Mouse (Mus musculus) splenic B cell, adult 2 months (primary cell): ENCODE measurements around the gene Car8.

ENCODE experiments used
- DNase-seq: peaks from one replicate; pipeline ENCODE4 v3.0.0-alpha.2; 2011; ENCODE audit warnings: low read depth, low spot score
- H3K27me3 ChIP-seq: 2 replicates; pipeline ENCODE4 v1.6.1; 2012; ENCODE audit warnings: mild to moderate bottlenecking, low read length, moderate library complexity, mixed read lengths; ENCODE audit not compliant: control insufficient read depth, poor library complexity, insufficient read depth, severe bottlenecking
- H3K36me3 ChIP-seq: 2 replicates; pipeline ENCODE4 v1.6.1; 2012; ENCODE audit warnings: mild to moderate bottlenecking, low read length, moderate library complexity, mixed read lengths; ENCODE audit not compliant: control insufficient read depth, poor library complexity, insufficient read depth, severe bottlenecking

Car8 gene

GRCm38 (mm10) chr4:8213661-8214060 lies 25.2 kb downstream of the Car8 start:
- Histone ChIP-seq H3K36me3 (no peaks in the 10 kb centered on the region), H3K27me3 (no peaks in the 10 kb centered on the region)
- no peak for DNase-seq

- DNase-seq, result no peak
- Histone ChIP-seq H3K27me3 (no peaks in the 10 kb centered on the region), H3K36me3 (no peaks in the 10 kb centered on the region)
Measured at GRCm38 (mm10) chr4:8212873-8213569, 25.8 kb downstream of the Car8 start.

- H3K36me3 ChIP-seq, result no peaks in the 10 kb centered on the region
- H3K27me3 ChIP-seq, result no peaks in the 10 kb centered on the region
- no peak for DNase-seq
Measured at GRCm38 (mm10) chr4:8210452-8210851, 28.4 kb downstream of the Car8 start.

- DNase-seq, result no peak
- Histone ChIP-seq H3K36me3 (no peaks in the 10 kb centered on the region), H3K27me3 (no peaks in the 10 kb centered on the region)
Measured at GRCm38 (mm10) chr4:8207924-8208323, 30.9 kb downstream of the Car8 start.

GRCm38 (mm10) chr4:8206918-8207573 lies 31.8 kb downstream of the Car8 start:
- H3K36me3 ChIP-seq, result no peaks in the 10 kb centered on the region
- DNase-seq, result no peak

GRCm38 (mm10) chr4:8205089-8205649 lies 33.7 kb downstream of the Car8 start:
- H3K36me3 ChIP-seq, result no peaks in the 10 kb centered on the region
- H3K27me3 ChIP-seq, result no peaks in the 10 kb centered on the region
- no peak for DNase-seq

More at GRCm38 (mm10) chr4:8206918-8207573, 31.8 kb downstream of the Car8 start:
- no peaks in the 10 kb centered on the region for H3K27me3 ChIP-seq

GRCm38 (mm10) chr4:8203367-8203766 lies 35.5 kb downstream of the Car8 start:
- DNase-seq, result no peak
- Histone ChIP-seq H3K36me3 (no peaks in the 10 kb centered on the region), H3K27me3 (no peaks in the 10 kb centered on the region)

- no peaks in the 10 kb centered on the region for H3K36me3 ChIP-seq
- H3K27me3 ChIP-seq, result no peaks in the 10 kb centered on the region
- no peak for DNase-seq
Measured at GRCm38 (mm10) chr4:8201631-8202030, 37.2 kb downstream of the Car8 start.

- no peaks in the 10 kb centered on the region for H3K27me3 ChIP-seq
- DNase-seq, result no peak
- no peaks in the 10 kb centered on the region for H3K36me3 ChIP-seq
Measured at GRCm38 (mm10) chr4:8200081-8200480, 38.8 kb downstream of the Car8 start.

GRCm38 (mm10) chr4:8198033-8198432 lies 40.8 kb downstream of the Car8 start:
- DNase-seq, result no peak
- H3K36me3 ChIP-seq, result no peaks in the 10 kb centered on the region
- H3K27me3 ChIP-seq, result no peaks in the 10 kb centered on the region

- DNase-seq, result no peak
- no peaks in the 10 kb centered on the region for H3K27me3 ChIP-seq
- H3K36me3 ChIP-seq, result no peaks in the 10 kb centered on the region
Measured at GRCm38 (mm10) chr4:8190441-8190840, 48.4 kb downstream of the Car8 start.

GRCm38 (mm10) chr4:8186921-8187687 lies 51.7 kb downstream of the Car8 start:
- Histone ChIP-seq H3K36me3 (no peaks in the 10 kb centered on the region), H3K27me3 (no peaks in the 10 kb centered on the region)
- DNase-seq, result no peak

- Histone ChIP-seq H3K36me3 (no peaks in the 10 kb centered on the region), H3K27me3 (no peaks in the 10 kb centered on the region)
- DNase-seq, result no peak
Measured at GRCm38 (mm10) chr4:8180576-8180975, 58.3 kb downstream of the Car8 start.

- no peaks in the 10 kb centered on the region for H3K27me3 ChIP-seq
- no peak for DNase-seq
- no peaks in the 10 kb centered on the region for H3K36me3 ChIP-seq
Measured at GRCm38 (mm10) chr4:8154589-8155198, 84.1 kb downstream of the Car8 start.
